Mouse (Mus musculus) thymus, postnatal 14 days (tissue): Measurements from ENCODE around the gene Mrvi1.

Experiments
- DNase-seq: peaks from one replicate; pipeline ENCODE4 v3.0.0; 2021

Gene Mrvi1

DNA sequence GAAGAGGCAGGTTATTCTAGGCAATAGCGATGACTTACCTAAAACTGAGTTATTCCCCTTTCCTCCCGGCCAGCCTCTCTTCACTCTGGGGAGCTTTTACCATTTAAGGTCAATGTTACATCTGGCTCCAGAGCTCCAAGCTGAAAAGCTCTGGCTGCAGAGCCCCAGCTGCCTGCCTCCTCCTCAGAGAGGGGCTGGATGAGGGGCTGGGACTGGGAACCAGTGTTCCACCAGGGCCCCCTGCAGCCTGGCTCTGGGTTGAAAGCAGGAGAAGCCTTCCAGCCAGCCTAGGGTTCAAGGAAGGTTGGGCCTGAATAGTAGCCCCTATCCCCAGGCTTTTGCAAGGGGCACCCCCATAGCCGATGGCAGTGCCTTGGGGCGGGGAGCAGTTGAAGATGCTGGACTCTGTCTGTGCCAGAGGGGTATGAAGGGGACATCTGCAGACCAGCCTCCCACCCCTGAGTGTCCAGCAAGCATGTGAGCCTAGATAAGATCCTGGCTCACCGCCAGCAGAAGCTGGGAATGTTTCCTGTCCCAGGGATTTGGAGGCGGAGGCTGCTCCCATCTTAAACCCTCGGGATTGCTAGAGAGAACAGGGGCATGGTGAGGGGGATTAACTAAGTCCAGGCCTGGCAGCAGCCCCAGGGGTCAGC is at the start of gene Mrvi1:
Gene Mrvi1 (minus strand): TSS at position 409 of the 653 bp plus-strand sequence.
- DNase-seq = no peak

DNA sequence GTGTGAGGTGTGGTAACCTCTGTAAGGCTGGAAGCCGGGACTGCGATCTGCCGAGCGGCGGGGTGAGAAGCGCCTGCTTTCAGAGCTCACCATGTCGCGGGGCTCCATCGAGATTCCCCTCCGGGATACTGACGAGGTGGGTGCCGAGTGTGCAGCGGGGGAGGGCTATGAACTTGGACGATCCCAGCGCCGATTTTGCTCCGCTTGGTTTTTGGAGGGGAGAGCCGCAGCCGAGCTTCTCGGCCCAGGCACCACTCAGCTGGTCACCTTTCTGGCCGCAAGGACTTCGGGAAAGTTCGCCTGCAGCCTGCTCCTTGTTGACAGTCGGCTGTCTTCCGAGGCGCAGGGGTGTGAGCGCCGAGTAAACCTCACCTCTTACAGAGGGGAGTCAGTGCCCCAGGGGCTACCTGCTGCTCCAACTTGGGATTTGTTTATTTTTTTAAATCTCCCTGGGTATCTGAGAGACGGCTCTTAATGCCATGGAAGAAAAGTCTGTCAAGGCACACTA is 46.8 kb upstream of the Mrvi1 start:
- DNase-seq = peak; percentile 60

DNA sequence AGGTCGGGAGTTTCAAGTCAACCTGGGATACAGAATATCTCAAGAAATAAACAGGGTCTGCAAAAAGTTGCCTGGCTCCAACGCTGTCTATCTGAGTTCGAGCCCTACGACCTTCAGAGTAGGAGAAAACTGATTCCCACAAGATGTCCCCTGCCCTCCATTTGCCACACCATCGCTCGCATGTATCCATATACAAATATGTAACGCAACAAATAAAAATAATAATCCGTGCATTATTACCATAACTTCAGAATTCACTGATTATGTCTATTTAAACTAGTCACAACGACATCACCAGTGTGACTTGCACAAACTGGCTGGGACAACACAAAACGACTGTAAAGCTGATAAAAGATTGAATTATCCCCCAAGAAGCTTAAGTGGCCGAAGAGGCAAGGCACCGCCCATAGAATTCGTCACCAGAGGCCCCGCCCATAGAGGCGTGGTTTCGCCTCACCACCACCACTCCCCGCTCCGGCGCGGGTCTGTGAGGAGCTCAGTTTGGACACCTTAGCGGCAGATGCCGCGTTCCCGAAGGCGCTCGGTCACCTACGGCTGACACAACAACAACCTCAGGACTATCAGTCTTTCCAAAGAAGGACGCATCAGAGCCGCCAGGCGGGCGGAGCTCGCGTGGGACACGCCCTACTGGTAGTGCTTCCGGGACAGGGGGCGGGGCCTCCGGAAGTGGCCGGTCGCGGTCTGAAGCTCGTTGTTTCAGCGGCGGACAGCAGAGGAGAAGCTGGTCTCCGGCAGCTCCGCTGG is 46.2 kb upstream of the Mrvi1 start, which contains the start of gene Ctr9:
Gene Ctr9 (plus strand): TSS at position 671 of the 765 bp plus-strand sequence.
- DNase-seq = peak; percentile 91

DNA sequence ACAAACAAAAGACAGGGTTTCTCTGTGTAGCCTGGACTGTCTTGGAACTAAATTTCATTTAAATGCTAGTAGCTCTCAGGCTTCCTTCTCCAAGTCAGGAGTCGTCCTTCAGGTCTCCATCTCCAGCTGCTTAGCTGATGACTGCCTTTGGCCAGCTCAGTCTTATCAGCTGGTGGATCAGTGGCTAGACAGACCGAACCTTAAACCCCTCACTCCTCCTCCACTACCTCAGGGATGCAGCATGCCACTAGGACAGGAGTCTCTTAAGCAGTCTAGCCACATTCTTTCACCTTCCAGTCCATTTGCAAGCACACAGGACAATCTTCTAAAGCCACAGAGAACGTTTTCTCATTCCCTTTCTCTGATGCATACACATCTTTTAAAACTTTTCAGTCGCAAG is 42.7 kb upstream of the Mrvi1 start:
- no peak for DNase-seq

DNA sequence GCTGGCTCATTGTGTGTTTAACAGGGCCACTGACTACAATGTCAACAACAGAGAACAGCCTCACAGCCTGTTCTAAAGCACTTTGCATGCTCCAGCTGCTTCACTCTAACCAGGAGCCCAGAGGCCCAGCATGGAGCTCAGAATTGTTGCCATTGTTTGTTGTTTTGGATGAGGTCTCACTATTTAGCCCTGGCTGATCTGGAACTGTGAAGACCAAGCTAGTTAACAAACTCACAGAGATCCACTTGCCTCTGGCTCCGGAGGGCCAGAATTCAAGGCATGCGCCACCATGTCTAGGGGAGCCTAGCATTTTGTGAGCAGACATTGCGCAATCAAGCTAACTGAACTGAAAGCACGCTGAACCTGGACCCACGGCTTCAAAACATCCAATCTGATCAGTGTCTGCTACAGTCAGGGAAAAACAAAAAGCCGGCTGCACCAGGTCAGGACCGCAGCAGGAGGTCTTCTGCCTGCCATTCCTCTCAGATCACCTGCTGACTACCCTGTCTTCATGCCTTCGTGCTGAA is 41.9 kb upstream of the Mrvi1 start:
- DNase-seq = no peak

DNA sequence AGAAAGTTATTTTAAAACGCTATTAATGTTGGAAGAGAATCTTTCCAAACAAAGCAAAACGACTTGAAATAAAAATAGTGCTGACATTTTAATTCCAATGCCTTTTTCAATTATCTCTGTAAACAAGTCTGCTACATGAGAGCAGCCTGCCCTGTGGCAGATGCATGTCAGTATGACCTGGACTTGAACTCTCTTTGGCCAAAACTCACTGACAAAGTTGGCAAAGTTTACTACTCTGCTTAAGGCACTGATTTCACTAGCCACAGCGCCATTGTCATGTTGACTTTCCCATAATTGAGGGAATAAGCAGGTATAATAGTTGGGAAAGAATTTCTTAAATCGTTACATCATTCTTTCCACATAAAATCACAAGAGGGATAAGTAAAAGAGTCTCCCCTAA is 38.6 kb upstream of the Mrvi1 start:
- no peak for DNase-seq

DNA sequence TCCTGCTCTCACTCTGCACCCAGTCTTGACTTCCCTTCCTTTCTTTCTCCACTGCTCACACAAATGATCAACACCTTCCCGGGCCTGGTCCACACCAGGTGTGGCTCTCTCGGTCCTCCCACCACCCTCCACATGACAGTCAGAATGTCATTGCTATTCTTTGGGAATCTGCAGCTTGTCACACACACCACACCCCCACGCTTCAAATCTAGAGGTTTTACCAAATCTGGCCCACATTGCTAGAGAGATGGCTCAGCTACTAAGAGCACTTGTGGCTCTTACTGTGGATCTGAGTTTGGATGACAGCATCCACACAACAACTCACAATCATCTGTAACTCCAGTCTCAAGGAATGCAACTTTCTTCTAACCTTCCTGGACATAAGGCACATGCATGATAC is 34.7 kb upstream of the Mrvi1 start:
- no peak for DNase-seq

DNA sequence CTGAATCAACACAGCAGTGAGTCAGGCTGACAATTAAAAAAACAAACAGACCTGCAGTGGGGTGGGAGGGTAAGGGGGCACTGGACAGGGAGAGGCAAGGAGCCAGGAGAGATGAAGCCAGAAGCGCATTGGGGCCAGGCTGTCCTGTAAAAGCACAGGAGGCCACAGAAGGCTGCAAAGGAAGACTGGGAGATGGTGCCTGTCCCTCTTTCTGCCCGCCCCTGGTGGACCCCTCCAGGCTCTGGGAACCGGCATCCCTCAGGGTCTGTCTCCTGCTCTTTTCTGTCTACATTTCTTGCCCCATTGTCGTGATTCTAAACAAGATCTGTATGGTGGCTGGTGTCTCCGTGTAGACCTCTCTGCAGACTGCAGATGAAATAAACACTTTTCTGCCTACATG is 33.5 kb upstream of the Mrvi1 start:
- no peak for DNase-seq

DNA sequence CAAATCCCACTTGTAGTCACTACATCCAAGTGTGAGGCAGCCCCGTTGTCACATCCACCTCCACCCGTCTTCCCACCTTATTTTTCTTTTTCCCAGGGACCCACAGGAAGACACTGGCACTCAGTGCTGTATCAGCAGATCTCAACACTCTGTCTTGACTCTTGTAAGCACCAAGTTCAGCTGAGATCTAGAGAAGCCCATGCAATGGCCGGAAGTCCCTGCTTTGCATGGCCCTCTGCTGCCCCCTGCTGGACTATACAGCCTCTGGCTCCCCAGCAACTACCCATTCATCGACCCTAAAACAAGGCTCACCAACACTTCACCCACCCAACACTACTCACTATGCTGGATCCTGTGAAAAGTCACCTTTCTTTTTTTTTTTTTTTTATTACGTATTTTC is 32.6 kb upstream of the Mrvi1 start:
- peak; percentile 94 for DNase-seq

DNA sequence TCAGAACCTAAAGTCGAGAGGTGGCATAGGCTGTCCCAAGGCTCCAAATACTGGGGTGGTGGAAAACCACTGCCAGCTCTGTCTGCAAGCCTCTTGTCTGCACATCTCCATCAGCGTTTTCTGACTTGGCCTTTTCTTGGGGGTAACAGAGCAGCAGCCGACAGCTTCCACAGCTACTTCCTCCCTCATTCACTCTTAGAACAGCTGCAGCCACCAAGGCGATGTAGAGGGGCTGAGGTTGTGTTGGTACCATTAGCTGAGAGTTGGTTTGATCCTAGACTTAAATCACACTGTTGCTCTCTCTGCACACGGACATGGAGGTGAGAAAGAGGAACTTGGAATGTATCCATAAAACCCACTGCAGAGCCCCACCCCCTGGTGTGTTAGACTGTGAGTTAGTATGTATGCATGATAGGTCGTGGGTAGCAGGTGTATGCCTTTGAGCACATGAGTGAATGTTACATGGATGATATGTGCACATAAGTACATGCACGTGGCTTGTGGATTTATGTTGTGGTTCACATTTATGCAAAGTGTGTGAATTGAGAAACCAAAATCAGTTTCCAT is 31.9 kb upstream of the Mrvi1 start:
- peak; percentile 17 for DNase-seq

DNA sequence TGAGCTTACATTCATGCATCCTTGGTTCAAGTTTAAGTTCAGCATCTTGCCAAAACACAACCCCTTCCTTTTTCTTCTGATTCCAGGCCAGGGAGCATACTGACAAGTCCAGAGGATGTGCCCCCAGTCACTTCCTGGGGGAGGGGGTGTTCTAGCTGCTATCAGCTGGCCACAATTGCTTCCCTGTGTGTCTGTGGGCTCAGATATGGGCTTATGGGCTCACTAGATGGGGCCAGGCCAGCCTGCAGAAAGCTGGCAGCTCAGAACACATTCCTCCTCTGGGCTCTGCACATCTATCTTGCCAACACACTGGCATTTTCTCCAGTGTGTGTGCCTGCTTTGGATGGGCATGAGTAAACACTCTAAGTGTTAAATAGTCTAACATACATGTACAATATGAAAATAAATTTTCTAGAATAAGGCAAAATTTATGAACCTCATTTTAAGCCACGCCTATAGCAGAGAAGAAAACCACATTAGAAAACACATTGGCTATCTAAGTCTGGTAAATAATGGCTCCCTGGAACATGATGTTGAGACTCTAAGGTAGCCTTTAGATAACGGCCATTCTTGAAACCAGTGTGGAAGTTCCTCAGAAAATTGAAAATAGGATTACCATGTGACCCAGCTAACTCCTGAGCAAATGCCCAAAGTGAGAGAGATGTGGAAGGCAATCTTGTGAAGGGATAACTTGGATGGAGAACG is 22.0 kb upstream of the Mrvi1 start:
- DNase-seq = no peak

DNA sequence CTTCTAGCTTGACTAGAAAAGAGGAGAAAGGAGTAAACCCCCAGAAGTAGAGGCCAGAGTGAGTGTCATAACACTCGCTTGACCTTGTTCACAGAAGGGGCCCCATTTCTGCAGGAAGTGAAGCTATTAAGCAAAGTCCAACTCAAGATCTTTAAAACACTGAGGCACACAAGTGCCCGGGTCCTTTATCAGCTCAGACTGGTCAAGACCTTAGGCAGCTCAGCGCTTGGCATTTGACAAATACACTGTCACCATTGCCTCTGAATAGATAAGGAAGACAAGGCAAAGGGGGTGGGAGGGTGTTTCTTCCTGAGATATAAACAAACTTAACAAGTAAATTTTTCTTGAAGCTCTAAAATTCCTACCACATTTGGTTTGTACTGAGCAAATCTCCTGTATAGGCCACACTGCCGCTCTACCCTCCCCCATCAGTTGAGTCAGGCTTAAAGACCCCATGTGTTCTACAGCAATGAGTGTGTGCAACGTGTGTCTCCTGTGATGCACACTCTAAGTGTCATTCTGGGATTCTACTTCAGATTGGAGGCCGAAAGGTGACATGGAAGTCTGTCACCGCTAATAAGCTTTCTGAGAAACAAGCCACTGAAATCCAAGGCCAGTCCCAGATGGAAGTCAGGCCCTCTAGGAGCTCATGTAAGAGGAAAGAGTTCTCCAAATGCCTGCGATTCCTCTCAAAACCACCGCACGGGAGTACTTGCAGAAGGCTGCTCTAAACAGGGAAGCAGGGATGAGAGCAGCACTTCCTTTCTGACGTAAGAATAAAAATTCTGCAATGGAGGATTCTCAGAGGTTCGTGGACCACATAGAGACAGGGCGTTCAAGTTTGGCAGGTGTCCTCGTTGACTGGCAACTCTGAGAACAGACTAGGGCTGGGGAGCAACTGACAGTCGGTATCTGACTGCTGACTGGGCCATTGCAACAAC is 16.9 kb upstream of the Mrvi1 start:
- peak; percentile 34 for DNase-seq

DNA sequence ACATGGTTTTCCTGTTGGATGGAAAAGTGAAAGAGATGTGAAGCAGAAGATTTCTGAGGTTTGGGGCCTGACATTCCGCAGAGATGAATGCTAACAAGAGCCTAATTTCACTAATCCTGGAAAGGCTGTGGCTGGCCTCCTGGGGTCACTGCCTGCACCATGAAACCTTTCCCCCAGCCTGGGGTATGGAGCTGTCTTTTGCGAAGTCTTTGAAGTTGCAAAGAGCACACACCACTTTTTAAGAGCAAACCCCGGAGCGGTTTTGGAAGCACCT is 8.9 kb upstream of the Mrvi1 start:
- DNase-seq = no peak

DNA sequence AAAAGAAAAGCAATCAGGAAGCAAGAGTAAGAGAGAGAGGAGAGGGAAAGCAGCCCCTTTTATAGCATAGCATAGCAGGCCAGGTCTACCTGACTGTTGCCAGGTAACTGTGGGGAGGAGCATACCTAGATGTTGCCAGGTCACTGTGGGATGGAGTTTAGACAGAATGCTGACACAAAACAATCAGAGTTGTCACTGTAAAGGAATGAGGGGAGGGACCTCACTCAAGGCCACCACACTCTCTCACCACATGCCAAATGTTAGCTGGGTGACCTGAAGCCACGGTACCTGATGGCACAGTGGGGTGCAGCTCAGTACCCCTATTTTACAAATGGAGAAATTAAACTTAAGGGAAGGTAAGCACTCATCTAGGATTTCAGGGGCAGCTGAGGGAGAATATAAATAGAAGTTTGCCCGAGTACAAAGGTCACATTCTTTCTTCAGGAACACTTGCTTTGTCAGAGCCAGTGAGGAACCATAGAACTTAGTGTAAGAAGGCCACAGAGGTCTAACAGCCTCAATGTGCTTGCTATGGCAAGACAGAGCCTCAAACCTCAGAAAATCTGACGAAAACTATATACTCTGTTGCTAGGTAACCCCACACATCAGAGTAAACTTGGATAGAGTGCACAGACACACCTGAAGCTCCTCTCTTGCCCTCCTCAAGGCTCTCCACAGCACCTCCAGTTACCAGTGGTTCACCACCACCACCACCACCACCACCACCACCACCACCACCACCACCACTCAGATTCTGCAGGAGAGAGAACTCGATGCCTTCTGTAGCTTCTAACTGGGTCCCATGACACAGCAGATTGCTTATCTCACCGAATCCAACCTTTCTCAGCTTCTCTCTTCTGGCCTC is 8.3 kb upstream of the Mrvi1 start:
- no peak for DNase-seq

DNA sequence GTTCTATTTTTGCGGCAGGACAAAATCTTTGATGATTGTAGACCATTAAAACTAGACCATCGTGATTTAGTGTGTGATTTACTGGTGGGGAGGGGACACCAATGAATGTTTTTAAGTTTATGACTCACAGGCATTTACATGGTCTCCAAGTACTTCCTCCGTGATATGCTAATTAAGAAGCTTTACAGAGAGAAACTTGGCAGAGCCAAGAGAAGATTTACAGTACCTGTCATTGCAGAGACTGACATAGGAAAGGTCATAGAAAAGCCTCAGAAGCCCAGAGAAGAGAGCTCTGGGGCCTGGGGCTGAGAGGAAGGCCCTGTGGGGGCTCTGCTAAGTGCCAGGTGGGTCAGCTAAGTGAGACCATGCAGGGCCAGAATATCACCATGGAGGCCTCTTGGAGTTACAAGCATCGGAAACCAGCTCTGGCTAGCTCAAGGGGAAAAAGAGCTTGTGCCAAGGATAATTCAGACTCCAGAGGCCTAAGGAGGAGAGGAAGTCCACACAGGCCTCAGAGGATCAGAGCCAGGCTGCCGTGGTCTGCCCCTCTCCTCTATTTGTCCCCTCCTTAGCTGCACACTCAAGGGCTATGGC is 7.1 kb upstream of the Mrvi1 start:
- no peak for DNase-seq

DNA sequence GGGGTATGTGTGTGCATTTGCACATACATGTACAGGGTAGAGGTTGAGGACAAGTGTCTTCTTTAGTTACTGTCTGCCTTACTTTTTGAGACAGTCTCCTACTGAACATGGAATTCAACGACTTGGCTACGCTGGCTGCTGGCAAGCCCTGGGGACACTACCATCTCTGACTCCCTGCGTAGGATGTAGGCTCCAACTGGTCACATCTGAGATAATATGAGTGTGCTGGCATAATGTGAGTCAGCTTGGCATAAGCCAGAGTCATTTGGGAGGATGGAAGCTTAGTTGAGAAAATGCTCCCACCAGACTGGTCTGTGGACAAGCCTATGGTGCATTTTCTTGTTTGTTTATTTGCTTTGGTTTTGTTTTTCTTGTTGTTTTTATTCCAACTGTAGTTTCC is 5.8 kb upstream of the Mrvi1 start:
- DNase-seq = no peak

DNA sequence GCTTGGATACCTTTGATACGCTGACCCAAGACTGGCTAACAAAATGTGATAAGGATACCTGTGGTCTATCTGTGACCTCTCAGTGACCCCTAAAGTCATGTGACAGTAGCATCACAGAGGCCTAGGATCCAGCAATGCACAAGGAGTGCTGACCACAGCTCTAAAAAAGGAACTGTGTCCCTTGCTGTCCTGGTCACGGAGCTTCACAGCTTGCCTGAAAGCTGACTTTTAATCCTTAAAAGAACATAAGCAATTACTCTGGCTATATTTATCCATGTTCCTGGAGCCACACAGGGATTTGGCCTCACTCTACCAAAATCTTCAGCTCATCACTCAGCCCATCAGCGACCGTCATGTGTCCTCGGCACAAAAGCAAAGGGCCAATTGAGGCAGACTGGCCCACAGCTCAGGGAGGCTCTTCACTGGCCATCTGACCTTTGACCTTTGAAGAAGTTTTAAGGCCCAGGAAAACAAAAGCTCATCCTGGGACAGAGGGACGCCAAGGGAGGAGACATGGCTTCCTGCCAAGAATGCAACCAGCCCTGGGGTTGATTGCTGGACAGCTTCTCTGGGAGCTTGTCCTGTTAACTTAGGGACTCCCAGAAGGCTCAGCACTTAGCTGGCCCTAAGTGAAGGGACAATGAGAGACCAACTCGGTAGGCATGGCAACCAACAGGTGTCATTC is 3.5 kb upstream of the Mrvi1 start:
- no peak for DNase-seq

DNA sequence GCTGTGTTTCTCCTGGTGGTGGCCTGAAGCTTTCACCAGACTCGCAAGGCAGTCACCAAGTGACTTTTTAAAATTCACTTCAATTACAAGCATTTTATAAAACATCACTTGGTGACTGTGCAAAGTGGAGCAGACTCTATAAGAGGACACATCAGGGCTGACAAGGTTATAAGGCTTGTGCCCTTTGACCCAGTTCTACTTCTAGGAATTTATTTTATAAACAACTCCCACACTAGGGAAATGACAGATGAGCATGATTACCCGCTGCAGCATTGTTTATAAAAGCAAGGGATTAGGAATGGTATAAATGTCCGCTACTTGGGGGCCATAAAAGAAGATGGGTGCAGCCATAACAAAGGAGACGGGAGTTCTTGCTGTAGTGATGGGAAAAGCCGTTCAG is 1.4 kb upstream of the Mrvi1 start:
- no peak for DNase-seq

DNA sequence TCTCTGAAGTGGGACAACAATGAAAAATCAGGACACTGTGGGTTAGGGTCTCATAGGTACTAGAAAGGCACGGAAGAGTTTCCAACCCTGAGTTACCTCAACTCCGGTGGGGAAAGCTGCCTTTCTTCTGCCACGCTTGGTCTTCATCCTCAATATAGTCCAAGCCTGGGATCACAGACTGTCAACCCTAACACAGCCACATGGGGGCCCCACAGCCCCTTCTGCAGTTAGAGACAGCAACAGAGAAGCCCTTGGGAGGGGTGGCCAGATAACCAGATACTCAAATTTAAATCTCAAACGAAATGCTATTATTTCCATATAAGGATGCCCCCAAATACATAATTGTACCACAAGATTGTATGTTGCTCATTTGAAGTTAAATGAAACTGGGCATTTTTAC is 503 bp upstream of the Mrvi1 start:
- peak; percentile 55 for DNase-seq

DNA sequence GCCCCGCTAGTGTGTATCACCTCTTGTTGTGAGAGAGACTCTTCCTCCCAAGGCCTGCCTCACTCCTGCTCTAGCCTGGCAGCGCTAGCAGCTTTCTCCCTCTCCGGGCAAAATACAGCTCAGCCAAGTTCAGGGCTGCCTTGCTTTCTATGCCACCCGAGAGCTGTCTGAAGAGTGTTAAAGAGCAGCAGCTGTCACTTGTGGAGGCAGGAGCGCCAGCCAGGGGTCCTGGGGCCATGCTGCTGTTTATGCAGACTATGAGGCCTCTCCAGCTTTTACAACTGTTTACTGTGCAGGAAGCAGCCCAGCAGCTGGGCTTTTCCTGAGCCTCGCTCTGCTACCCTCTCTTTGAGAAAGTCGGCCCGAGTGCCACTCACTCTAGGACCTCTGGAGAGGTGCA is 1.2 kb downstream of the Mrvi1 start:
- no peak for DNase-seq
